Mouse (Mus musculus): ENCODE data around the gene Prpf4. TPM values are rescaled to one million over a fixed set of nuclear protein-coding genes. Genes with fewer than 3 reads are reported as not detected.

The Prpf4 gene
- polyA plus RNA-seq (2016; fragmentation: Nextera tagmentation; extraction: Ambion mirVana) = 25.3 and 26.4 TPM in 2 replicates

DNA sequence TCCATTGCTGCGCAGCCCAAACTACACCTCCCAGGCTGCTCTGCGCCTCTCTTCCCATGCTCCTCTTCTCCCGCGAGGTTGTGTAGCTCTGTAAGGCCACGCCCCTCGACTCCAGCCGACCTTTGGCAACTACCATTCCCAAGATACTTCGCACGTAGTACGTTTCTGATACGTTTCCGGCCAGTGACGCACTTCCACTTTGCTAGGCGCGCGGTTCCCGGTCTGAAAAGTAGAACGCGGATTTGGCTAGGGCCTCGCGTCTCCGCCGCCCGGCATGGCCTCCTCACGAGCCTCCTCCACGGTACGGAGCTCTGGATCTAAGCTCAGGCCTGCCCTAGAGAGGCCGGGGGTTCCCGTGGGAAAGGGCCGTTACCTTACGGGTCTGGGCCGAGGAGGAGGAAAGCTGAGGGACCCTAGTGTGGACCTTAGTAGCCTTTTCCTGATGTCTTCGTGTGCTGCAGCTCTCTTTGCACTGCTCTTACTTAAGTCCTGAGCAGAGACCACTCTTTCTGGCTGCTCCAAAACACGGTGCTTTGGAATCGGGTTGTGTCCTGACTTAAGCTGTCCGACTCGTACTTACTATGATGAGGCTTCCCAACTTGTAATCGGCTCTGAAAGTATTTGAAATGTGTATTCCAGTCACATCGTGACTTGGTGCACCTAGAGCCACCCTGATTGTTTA, at the start of gene Prpf4, which contains the start of gene Cdc26:
Gene Prpf4, plus strand, starts transcription at position 197 of the 682 bp plus-strand sequence.
Gene Cdc26, minus strand, starts transcription at position 42 of the 682 bp plus-strand sequence.
- Histone ChIP-seq H3K27ac (replicated peaks) (peak within 1 kb of the TSS; percentile 79), H3K36me3 (peaks cover 27% of the 10 kb centered on the region), H3K9me3 (no peaks in the 10 kb centered on the region), H3K4me3 (peak within 1 kb of the TSS; percentile 85), H3K9ac (replicated peaks) (peak within 1 kb of the TSS; percentile 86), H3K4me2 (replicated peaks) (peak within 1 kb of the TSS; percentile 62), H3K27me3 (no peaks in the 10 kb centered on the region), H3K4me1 (peaks cover 31% of the 10 kb centered on the region)
- ATAC-seq (ENCODE audit: low FRiP score, low read depth) = peak; percentile 99
- under 1% methylated on average over 39 of the region's 39 CpGs for WGBS

DNA sequence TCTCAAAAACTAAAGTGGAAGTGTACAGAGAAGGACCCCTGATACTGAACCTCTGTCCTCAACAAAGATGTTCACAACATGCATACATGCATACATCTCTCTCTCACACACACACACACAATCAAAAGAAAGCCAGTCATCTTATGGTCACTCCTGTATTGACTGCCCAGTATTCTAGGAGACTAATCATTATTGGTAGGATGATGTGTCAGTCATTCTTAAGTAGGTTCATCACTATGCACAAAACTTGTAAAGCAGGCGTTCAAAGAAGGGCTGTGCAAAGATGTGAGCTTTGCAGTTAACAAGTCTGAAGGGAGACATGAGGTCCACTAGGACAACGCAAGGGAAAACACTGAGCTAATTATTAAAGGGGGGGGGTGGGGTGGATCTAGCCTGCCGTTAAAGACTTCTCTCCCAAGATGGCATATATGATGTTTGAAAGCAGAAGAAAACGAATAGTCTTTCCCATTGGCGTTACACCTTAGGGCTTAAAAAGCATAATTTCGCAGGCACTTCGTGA, 49.3 kb upstream of the Prpf4 start:
- no peaks in the 10 kb centered on the region for H3K9me3 ChIP-seq
- peak overlapping the region; percentile 66 for H3K9ac ChIP-seq (replicated peaks)
- no peak overlapping the region for H3K27ac ChIP-seq (replicated peaks)
- H3K36me3 ChIP-seq = no peaks in the 10 kb centered on the region
- 50% methylated on average over 7 of the region's 7 CpGs for WGBS
- H3K4me2 ChIP-seq (replicated peaks) = peak overlapping the region; percentile 71
- H3K4me3 ChIP-seq = peak overlapping the region; percentile 81
- no peaks in the 10 kb centered on the region for H3K27me3 ChIP-seq
- peaks cover 22% of the 10 kb centered on the region for H3K4me1 ChIP-seq
- no peak for ATAC-seq (ENCODE audit: low FRiP score, low read depth)

DNA sequence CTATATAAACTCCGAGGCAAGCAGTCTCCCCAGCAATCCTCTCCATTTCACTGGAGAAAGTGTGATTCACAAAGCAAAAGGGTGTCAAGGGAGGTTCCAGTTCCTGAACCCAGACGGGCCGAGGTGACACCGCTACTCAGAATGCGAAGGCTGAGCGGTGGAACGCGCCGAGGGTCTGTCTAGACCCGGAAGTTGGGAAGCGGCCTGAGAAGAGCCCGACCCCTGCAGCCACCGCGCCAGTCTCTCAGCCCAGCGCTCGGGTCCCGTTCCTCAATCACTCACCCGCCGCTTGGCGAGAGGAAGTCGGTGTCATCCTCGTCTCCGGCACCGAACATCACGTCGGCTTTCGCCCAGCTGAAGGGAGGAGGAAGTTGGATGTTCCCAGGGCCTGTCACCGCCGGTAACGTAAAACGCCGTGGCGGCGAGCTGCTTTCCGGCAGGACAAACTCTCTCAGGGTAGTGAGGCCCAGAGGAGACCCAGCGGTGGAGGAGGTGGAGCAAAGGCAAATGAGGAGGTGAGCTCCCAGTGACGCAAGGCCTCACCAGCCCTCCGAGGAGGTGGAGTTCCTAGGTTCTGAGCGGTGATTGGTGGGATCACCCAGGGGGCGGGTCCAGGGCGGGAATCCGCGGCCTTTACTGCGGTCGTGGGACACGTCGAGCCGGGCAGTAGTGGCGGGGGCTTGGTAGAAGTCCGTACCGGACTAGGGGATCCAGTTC, 48.4 kb upstream of the Prpf4 start, which contains the start of the genes Fkbp15 and Slc31a1:
Gene Fkbp15, minus strand, starts transcription at position 461 of the 717 bp plus-strand sequence.
Gene Slc31a1, plus strand, starts transcription at position 640 of the 717 bp plus-strand sequence.
- H3K9me3 ChIP-seq = no peaks in the 10 kb centered on the region
- peak within 1 kb of the TSS; percentile 66 for H3K9ac ChIP-seq (replicated peaks)
- WGBS = 0% methylated on average over 50 of the region's 51 CpGs

DNA sequence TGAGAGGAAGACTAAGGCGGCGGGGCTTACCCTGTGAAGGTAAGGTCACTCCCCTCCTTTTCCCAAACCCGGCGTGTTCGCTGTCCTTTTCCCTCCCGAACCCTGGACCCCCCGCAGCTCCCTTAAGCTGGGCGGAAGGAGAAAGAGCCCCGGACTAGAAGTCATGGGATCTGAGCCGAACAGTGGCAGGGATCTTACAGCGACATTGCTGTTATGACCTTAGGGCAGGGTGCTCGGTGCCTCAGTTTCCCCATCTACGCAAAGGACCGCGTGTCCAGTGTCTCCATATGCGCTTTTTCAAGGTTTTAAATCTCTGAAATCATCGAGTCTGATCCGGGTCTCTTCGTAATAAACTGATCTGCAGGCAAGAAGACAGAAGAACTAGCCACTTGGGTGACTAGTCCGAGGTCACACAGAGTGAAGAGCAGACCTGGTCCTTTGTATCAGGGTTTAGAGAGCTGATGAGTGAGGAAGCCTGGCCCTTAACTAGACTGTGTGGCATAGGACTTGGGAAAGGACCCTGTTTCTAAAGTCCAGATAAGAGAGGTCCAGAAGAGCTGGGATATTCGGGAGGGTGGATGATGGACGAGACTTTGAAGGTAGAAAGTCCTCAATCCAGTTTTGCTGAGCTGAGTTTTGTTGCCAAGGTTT, 47.7 kb upstream of the Prpf4 start:
- Histone ChIP-seq H3K9ac (replicated peaks) (peak overlapping the region; percentile 65), H3K36me3 (no peaks in the 10 kb centered on the region), H3K4me1 (peaks cover 22% of the 10 kb centered on the region), H3K4me2 (replicated peaks) (peak overlapping the region; percentile 70), H3K9me3 (no peaks in the 10 kb centered on the region), H3K27ac (replicated peaks) (peak overlapping the region; percentile 67), H3K4me3 (peak overlapping the region; percentile 81), H3K27me3 (no peaks in the 10 kb centered on the region)
- WGBS = under 1% methylated on average over 20 of the region's 22 CpGs
- peak; percentile 23 for ATAC-seq (ENCODE audit: low FRiP score, low read depth)

More for the DNA sequence above, 48.4 kb upstream of the Prpf4 start, which contains the start of the genes Fkbp15 and Slc31a1:
- Histone ChIP-seq H3K27me3 (no peaks in the 10 kb centered on the region), H3K4me1 (peaks cover 22% of the 10 kb centered on the region), H3K4me3 (peak within 1 kb of the TSS; percentile 81), H3K27ac (replicated peaks) (peak within 1 kb of the TSS; percentile 67), H3K4me2 (replicated peaks) (peak within 1 kb of the TSS; percentile 71), H3K36me3 (no peaks in the 10 kb centered on the region)
- peak; percentile 100 for ATAC-seq (ENCODE audit: low FRiP score, low read depth)

DNA sequence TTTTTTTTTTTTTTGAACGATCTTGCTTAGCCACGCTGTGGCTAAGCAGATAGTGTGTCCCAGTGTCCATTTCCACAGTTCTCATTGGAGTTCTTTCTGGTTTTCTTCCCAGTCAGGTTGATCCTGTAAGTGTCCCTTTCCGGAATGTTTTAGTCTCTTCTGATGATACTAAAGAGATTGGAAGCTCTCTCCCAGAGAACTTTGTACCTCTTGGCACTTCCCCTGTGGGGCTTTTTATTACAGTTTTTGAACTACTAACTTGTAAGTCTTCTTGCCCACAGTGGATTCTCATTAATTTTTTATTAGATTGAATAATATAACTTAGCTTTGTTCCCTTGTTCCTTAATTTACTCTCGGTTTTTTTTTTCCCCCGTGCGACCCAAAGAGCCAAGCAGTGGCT, 47.0 kb upstream of the Prpf4 start:
- no peak for ATAC-seq (ENCODE audit: low FRiP score, low read depth)
- 54% methylated on average over 6 of the region's 6 CpGs for WGBS
- H3K4me1 ChIP-seq = peaks cover 22% of the 10 kb centered on the region
- no peaks in the 10 kb centered on the region for H3K9me3 ChIP-seq
- H3K9ac ChIP-seq (replicated peaks) = no peak overlapping the region; the same call in none of the 2 replicates
- peak overlapping the region; percentile 70 for H3K4me2 ChIP-seq (replicated peaks)
- H3K4me3 ChIP-seq = peak overlapping the region; percentile 81
- no peaks in the 10 kb centered on the region for H3K27me3 ChIP-seq
- H3K36me3 ChIP-seq = no peaks in the 10 kb centered on the region
- H3K27ac ChIP-seq (replicated peaks) = no peak overlapping the region

DNA sequence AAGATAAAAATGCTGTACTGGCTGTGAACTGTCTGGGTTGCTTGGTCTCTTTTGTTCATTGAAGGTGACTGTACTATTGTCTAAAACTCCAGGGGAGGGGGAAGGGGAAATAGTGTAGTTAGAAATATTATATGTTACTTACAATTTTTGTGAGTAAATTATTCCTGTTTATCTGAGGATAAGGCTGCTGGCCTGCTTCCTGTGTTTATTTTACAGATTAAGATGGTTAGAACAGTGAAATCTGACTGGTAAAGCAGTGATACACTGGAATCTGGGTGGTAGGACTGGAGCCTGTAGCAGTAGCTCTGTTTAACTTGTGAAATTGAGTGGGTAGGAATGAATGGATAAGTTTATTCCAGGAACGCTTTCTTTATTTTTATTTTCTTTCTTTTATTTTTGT, 46.6 kb upstream of the Prpf4 start:
- peaks cover 22% of the 10 kb centered on the region for H3K4me1 ChIP-seq
- H3K4me2 ChIP-seq (replicated peaks) = peak overlapping the region; percentile 70
- no peaks in the 10 kb centered on the region for H3K36me3 ChIP-seq
- H3K9ac ChIP-seq (replicated peaks) = no peak overlapping the region; the same call in 1 of the 2 replicates
- H3K27ac ChIP-seq (replicated peaks) = no peak overlapping the region
- no peaks in the 10 kb centered on the region for H3K27me3 ChIP-seq
- no peaks in the 10 kb centered on the region for H3K9me3 ChIP-seq
- H3K4me3 ChIP-seq = peak overlapping the region; percentile 81
- no peak for ATAC-seq (ENCODE audit: low FRiP score, low read depth)
- WGBS = 96% methylated on average over 1 of the region's 1 CpGs

DNA sequence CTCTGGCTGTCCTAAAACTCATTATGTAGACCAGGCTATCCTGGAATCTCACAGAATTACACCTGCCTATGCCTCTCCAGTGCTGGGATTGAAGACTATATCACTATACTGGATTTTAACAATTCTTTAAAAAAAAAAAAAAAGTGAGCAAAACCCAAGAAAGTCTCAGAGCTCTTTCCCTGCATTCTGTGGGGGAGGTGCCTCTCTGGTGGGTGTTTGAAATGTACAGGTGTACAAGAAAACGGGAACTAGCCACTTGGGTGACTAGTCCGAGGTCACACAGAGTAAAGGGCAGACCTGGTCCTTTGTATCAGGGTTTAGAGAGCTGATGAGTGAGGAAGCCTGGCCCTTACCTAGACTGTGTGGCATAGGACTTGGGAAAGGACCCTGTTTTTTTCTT, 46.2 kb upstream of the Prpf4 start:
- WGBS = 93% methylated on average over 2 of the region's 2 CpGs
- H3K36me3 ChIP-seq = no peaks in the 10 kb centered on the region
- H3K9me3 ChIP-seq = no peaks in the 10 kb centered on the region
- H3K9ac ChIP-seq (replicated peaks) = no peak overlapping the region
- no peak overlapping the region for H3K4me2 ChIP-seq (replicated peaks)
- H3K27me3 ChIP-seq = no peaks in the 10 kb centered on the region
- no peak overlapping the region for H3K4me3 ChIP-seq
- no peak for ATAC-seq (ENCODE audit: low FRiP score, low read depth)
- H3K27ac ChIP-seq (replicated peaks) = no peak overlapping the region
- H3K4me1 ChIP-seq = peaks cover 22% of the 10 kb centered on the region

DNA sequence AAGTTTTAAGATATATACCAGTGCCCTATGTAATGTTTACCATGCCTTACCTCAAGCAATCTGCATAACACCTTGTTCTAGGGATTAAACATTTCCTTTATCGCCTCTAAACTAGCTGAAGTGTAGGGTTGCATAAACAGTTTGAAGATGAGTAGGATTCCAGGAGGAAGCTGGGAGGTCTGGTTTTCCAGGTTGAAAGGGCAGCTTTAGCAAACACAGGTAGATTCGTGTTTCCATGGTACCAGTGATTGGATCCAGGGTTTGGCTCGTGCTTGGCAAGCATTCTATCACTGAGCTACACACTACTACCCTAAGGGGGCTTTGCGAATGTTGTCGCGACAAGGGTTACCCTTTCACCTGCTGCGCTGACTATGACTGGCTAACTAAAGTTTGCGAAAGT, 44.3 kb upstream of the Prpf4 start:
- no peak overlapping the region for H3K9ac ChIP-seq (replicated peaks)
- H3K36me3 ChIP-seq = no peaks in the 10 kb centered on the region
- H3K27me3 ChIP-seq = no peaks in the 10 kb centered on the region
- ATAC-seq (ENCODE audit: low FRiP score, low read depth) = no peak
- H3K27ac ChIP-seq (replicated peaks) = no peak overlapping the region
- H3K9me3 ChIP-seq = no peaks in the 10 kb centered on the region
- H3K4me1 ChIP-seq = peaks cover 17% of the 10 kb centered on the region
- WGBS = 90% methylated on average over 8 of the region's 8 CpGs
- H3K4me2 ChIP-seq (replicated peaks) = no peak overlapping the region
- H3K4me3 ChIP-seq = no peak overlapping the region

DNA sequence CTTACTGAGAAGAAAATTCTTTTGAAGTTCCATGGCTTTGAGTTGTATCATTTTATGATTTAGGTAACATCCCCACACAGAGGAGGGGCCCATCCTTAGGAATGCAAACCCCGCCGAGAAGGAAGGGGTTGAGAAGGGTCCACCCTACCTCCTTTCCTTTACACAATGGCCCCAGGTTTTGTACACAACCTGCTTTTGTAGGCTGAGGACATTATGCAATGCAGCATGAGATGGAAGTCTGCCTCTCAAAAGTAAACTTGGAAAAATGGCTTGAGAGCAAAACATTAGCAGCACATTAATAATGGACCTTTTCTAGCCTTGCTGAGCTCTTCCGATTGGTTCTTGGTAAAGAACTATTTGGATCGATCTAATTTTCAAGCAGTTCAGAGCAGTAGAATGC, 42.3 kb upstream of the Prpf4 start:
- 84% methylated on average over 4 of the region's 4 CpGs for WGBS
- peaks cover 9% of the 10 kb centered on the region for H3K4me1 ChIP-seq
- no peak overlapping the region for H3K27ac ChIP-seq (replicated peaks)
- no peak overlapping the region for H3K4me3 ChIP-seq
- no peak for ATAC-seq (ENCODE audit: low FRiP score, low read depth)
- no peak overlapping the region for H3K4me2 ChIP-seq (replicated peaks)
- H3K9me3 ChIP-seq = no peaks in the 10 kb centered on the region
- H3K36me3 ChIP-seq = no peaks in the 10 kb centered on the region
- H3K9ac ChIP-seq (replicated peaks) = no peak overlapping the region
- H3K27me3 ChIP-seq = no peaks in the 10 kb centered on the region

DNA sequence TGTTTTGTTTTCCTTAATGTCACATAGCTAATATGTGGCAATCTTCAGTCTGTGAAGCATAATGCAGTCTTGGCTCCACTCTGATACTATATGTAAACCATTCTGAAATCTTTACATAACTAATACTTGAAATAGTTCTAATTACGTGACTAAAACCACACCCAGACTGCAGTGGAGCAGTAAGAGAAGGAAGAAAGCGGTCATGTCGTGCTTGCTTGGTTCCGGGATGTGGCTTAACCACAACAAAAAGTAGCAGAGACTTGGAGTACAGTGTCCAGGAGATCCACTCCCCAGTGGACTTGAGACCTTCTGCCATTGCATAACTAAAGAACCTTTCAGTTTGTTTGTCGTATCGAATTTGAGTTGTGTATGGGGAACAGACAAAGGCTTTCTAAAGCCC, 41.0 kb upstream of the Prpf4 start:
- H3K9me3 ChIP-seq = no peaks in the 10 kb centered on the region
- 90% methylated on average over 6 of the region's 6 CpGs for WGBS
- no peak overlapping the region for H3K27ac ChIP-seq (replicated peaks)
- no peak for ATAC-seq (ENCODE audit: low FRiP score, low read depth)
- H3K4me1 ChIP-seq = no peaks in the 10 kb centered on the region
- H3K4me3 ChIP-seq = no peak overlapping the region
- no peak overlapping the region for H3K9ac ChIP-seq (replicated peaks)
- no peak overlapping the region for H3K4me2 ChIP-seq (replicated peaks)
- no peaks in the 10 kb centered on the region for H3K36me3 ChIP-seq
- no peaks in the 10 kb centered on the region for H3K27me3 ChIP-seq

DNA sequence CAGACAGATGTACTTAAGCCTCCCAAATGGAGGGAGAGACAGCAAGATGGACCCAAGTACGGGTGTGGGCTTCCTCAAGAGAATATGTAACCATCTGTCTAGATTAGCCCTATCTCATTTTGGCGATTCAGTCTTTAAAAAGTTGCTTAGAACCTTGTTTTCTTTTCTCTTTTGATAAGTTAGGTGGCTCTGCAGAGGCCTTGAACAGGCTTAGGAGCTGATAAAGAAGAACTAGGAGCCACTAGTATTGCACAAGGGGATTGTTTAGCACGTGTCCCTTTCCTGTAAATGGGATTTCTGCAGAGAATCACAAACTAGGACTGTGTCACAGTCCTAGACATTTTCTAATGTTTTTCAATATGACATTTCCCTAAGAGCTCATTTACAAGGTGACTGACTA, 39.5 kb upstream of the Prpf4 start:
- H3K9me3 ChIP-seq = no peaks in the 10 kb centered on the region
- H3K4me1 ChIP-seq = no peaks in the 10 kb centered on the region
- no peak overlapping the region for H3K9ac ChIP-seq (replicated peaks)
- H3K4me2 ChIP-seq (replicated peaks) = no peak overlapping the region
- no peaks in the 10 kb centered on the region for H3K36me3 ChIP-seq
- ATAC-seq (ENCODE audit: low FRiP score, low read depth) = no peak
- no peak overlapping the region for H3K4me3 ChIP-seq
- H3K27ac ChIP-seq (replicated peaks) = no peak overlapping the region
- 82% methylated on average over 3 of the region's 3 CpGs for WGBS
- no peaks in the 10 kb centered on the region for H3K27me3 ChIP-seq

All from midbrain, embryonic 12.5 days (tissue).